Mouse (Mus musculus): Measurements from ENCODE around the gene Cacul1.
A peak's percentile ranks its signal among the peaks of the same experiment; 100 is the strongest.

- TF ChIP-seq CTCF (IDR thresholded peaks at IDR 0.05; ENCODE audit: low read depth, low read length) (no peak), TAL1 (conservative IDR thresholded peaks at IDR 0.05; ENCODE audit: low read depth, low read length) (peak; percentile 17; the same call in 1 of the 2 replicates), POLR2AphosphoS5 (IDR thresholded peaks at IDR 0.05; ENCODE audit: insufficient replicate concordance, low read depth, low read length) (no peak), GATA1 (IDR thresholded peaks at IDR 0.05; ENCODE audit: borderline replicate concordance, low read length) (no peak), GATA2 (IDR thresholded peaks at IDR 0.05; ENCODE audit: borderline replicate concordance, low read depth, low read length) (no peak)
Observed at GRCm38 (mm10) chr19:60560497-60560896, 20.3 kb downstream of the Cacul1 start.

Measured in G1E (cell line).